Mouse (Mus musculus) olfactory bulb, adult 2 months (tissue): Measurements from ENCODE around the gene Notch2. TPM values are rescaled to one million over a fixed set of nuclear protein-coding genes. Genes with fewer than 3 reads are reported as not detected.

ENCODE experiments used
- H3K27ac ChIP-seq: fragments of 200-500 bp; 2 replicates; pipeline ENCODE4 v1.5.1; 2012; ENCODE audit warnings: low read depth, low read length; ENCODE audit not compliant: insufficient read depth
- H3K4me1 ChIP-seq: fragments of 200-500 bp; 2 replicates; pipeline ENCODE4 v1.6.1; 2012; ENCODE audit warnings: low read length; ENCODE audit not compliant: control insufficient read depth, insufficient read depth
- H3K4me3 ChIP-seq: fragments of 200-500 bp; 2 replicates; pipeline ENCODE4 v1.5.1; 2012; ENCODE audit warnings: mild to moderate bottlenecking, low read depth, low read length, moderate library complexity; ENCODE audit not compliant: insufficient read depth
- CTCF ChIP-seq: fragments of 200-500 bp; IDR thresholded peaks from 2 replicates; pipeline ENCODE4 v1.5.1; 2012; ENCODE audit warnings: low read depth, mild to moderate bottlenecking, low read length, moderate library complexity; ENCODE audit not compliant: insufficient read depth
- POLR2A ChIP-seq: fragments of 200-500 bp; IDR thresholded peaks from 2 replicates; pipeline ENCODE4 v1.6.1; 2012; ENCODE audit warnings: mild to moderate bottlenecking, low read depth, low read length, moderate library complexity; ENCODE audit not compliant: insufficient read depth
- WGBS: fragments of 180-500 bp; shearing (Covaris S2); methylation state at CpG from one replicate; pipeline ENCODE4 v1.1.7; 2018; 5-methylcytosine and 5-hydroxymethylcytosine counted together
- polyA plus RNA-seq: library from polyadenylated mRNA; stranded (reverse); fragments of >200 nt; gene quantifications from 2 replicates; pipeline ENCODE4 v1.2.4, GENCODE M21; 2012; ENCODE audit warnings: low replicate concordance; ENCODE audit not compliant: missing spikeins, insufficient read depth, insufficient read length

Notch2 gene
- polyA plus RNA-seq, 1 experiment, result not detected

- peaks cover 40% of the 10 kb centered on the region for H3K4me1 ChIP-seq
- TF ChIP-seq POLR2A, result no peak
- TF ChIP-seq CTCF, result no peak
- no peak overlapping the region for H3K4me3 ChIP-seq
- 73% methylated on average over 16 of the region's 16 CpGs for WGBS
- no peak overlapping the region for H3K27ac ChIP-seq
Measured at GRCm38 (mm10) chr3:98052507-98053430, 39.4 kb downstream of the Notch2 start.

GRCm38 (mm10) chr3:98053817-98054216 lies 40.5 kb downstream of the Notch2 start:
- Histone ChIP-seq H3K4me3 (no peak overlapping the region), H3K27ac (no peak overlapping the region), H3K4me1 (peaks cover 41% of the 10 kb centered on the region)
- WGBS, result 66% methylated on average over 1 of the region's 1 CpGs
- TF ChIP-seq POLR2A, result no peak
- no peak for TF ChIP-seq CTCF

DNA sequence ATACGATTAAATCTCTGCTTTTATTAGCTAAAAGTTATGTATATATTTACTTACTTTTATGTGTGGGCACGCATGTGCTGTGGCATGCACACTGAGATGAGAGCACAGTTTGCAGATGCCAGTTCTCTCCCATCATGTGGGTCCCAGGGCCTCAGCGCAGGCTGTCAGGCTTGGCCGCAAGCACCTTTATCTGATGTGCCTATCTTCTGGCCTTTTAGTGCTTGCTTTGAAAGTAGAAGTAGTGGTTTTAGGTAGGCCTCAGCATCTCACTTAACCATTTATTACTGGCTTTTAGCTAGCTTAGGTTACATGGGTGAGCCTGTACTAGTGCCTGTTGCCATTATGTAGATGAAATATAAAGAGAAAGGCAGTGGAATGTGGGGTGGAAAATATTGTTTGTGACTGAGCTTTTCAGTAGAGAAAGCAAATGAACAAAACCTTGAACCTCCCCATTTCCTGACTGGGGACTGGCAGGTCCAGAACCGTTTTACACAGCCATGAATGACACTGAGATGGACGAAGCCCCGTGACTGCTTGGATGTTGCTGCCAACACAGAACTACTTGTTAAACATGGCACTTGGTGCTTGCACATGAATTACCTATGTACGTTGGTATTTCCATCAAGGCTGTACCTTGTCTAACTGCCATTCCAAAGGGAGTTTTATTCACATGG lies 41.1 kb downstream of the Notch2 start:
- TF ChIP-seq CTCF (no peak), POLR2A (no peak)

DNA sequence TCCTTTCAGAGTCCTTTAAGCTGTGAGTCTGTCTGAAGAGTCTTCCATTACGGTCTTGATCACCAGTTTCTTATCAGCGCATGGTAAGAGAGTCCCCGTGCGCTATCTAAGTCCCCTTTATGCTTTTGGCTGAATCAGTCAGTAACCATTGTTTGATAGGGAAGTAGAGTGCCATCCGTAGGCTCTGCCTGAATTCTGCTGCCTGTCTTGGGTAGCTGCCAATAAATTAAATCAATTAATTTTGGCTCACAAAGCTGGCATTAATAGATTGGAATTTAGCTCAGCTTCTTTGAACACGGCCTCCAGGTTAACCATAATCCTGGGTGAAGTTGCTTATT lies 41.6 kb downstream of the Notch2 start:
- Histone ChIP-seq H3K27ac (no peak overlapping the region), H3K4me3 (no peak overlapping the region), H3K4me1 (peaks cover 41% of the 10 kb centered on the region)
- WGBS, result 78% methylated on average over 6 of the region's 6 CpGs
- TF ChIP-seq CTCF (no peak), POLR2A (no peak)

More for the DNA sequence above, 41.1 kb downstream of the Notch2 start:
- Histone ChIP-seq H3K4me1 (peaks cover 41% of the 10 kb centered on the region), H3K27ac (no peak overlapping the region), H3K4me3 (no peak overlapping the region)
- 77% methylated on average over 8 of the region's 8 CpGs for WGBS

GRCm38 (mm10) chr3:98055808-98056728 lies 42.7 kb downstream of the Notch2 start:
- H3K27ac ChIP-seq, result peak overlapping the region; percentile 57
- H3K4me1 ChIP-seq, result peaks cover 37% of the 10 kb centered on the region
- no peak for TF ChIP-seq CTCF
- TF ChIP-seq POLR2A, result no peak
- WGBS, result 64% methylated on average over 20 of the region's 20 CpGs
- H3K4me3 ChIP-seq, result no peak overlapping the region

- Histone ChIP-seq H3K4me3 (no peak overlapping the region), H3K27ac (peak overlapping the region; percentile 12; the same call in 1 of the 2 replicates), H3K4me1 (peaks cover 36% of the 10 kb centered on the region)
- TF ChIP-seq CTCF, result no peak
- no peak for TF ChIP-seq POLR2A
- WGBS, result 53% methylated on average over 6 of the region's 6 CpGs
Measured at GRCm38 (mm10) chr3:98056956-98057365, 43.6 kb downstream of the Notch2 start.

DNA sequence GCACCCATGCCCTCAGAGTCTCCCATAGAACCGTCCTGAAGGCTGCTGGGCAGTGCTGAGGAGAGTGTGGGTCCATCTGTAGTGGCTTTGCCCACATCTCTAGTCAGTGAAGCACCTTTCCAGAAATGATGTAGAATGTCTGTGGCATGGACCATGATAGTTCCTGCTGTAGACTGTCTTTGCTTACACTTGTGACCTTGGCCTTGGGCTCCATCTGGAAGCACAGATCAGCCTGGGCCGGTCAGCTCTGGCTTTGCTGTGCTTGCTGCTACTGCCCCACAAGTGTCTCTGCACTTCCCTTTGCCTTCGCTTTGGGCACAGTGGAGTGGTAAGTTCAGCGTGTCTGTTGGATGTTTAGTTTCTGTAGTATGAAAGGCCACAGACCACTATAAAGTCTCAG lies 45.7 kb downstream of the Notch2 start:
- 88% methylated on average over 4 of the region's 4 CpGs for WGBS
- Histone ChIP-seq H3K4me3 (no peak overlapping the region), H3K4me1 (peaks cover 41% of the 10 kb centered on the region), H3K27ac (no peak overlapping the region)
- TF ChIP-seq CTCF, result no peak
- no peak for TF ChIP-seq POLR2A

GRCm38 (mm10) chr3:98060981-98061660 lies 47.8 kb downstream of the Notch2 start:
- peak overlapping the region; percentile 98 for H3K27ac ChIP-seq
- 29% methylated on average over 7 of the region's 7 CpGs for WGBS
- no peak overlapping the region for H3K4me3 ChIP-seq
- TF ChIP-seq POLR2A (no peak), CTCF (no peak)
- H3K4me1 ChIP-seq, result peaks cover 43% of the 10 kb centered on the region

GRCm38 (mm10) chr3:98061661-98062330 lies 48.5 kb downstream of the Notch2 start:
- peaks cover 43% of the 10 kb centered on the region for H3K4me1 ChIP-seq
- TF ChIP-seq POLR2A (no peak), CTCF (no peak)
- H3K4me3 ChIP-seq, result no peak overlapping the region
- 36% methylated on average over 13 of the region's 13 CpGs for WGBS
- H3K27ac ChIP-seq, result peak overlapping the region; percentile 98
